ENCODE assay signal across 13 mouse cellular contexts in genomic region chr12:110777853-110778252, GRCm38 (mm10). TPM values are rescaled to one million over a fixed set of nuclear protein-coding genes. Genes with fewer than 3 reads are reported as not detected.
A peak's percentile ranks its signal among the peaks of the same experiment; 100 is the strongest.
DNase-seq lines count a peak whose midpoint lies in the region; ATAC-seq and TF ChIP-seq lines count a peak whose summit lies in the region.
"Had no signal": no experiment of that assay in that cellular context is flagged by ENCODE, and none has a peak within 500 bp of the region (broad histone marks: within the 10 kb centered on the region; RNA-seq: fewer than 3 reads in every experiment).

No protein-coding gene starts in this region.

- H3K27ac ChIP-seq in left cerebral cortex, adult 2 months = peak overlapping the region; percentile 6
- H3K27ac ChIP-seq in kidney, adult 2 months (ENCODE audit: insufficient read depth, low read depth, low read length) = no peak overlapping the region
- H3K27ac ChIP-seq: hindbrain, postnatal 0 days; lung, embryonic 15.5 days had no signal

- peaks cover 60% of the 10 kb centered on the region for H3K36me3 ChIP-seq in G1E (replicated peaks)
- no peaks in the 10 kb centered on the region for H3K36me3 ChIP-seq in kidney, adult 2 months (ENCODE audit: control insufficient read depth, insufficient read depth, low read length)

- no peak for TF ChIP-seq CTCF in left cerebral cortex, adult 2 months (IDR thresholded peaks at IDR 0.05)
- TF ChIP-seq CTCF in G1E (IDR thresholded peaks at IDR 0.05; ENCODE audit: low read depth, low read length) = no peak
- TF ChIP-seq CTCF in kidney, adult 2 months (conservative IDR thresholded peaks at IDR 0.05; ENCODE audit: insufficient read depth, insufficient read length, low read depth, low read length) = no peak

- no peak overlapping the region for H3K4me3 ChIP-seq in left cerebral cortex, adult 2 months
- no peak overlapping the region for H3K4me3 ChIP-seq in G1E (ENCODE audit: low read depth, low read length)
- H3K4me3 ChIP-seq in kidney, adult 2 months (ENCODE audit: insufficient read depth, low read depth, low read length) = no peak overlapping the region
- H3K4me3 ChIP-seq: lung, embryonic 15.5 days had no signal

- 71% methylated on average over 5 of the region's 5 CpGs for WGBS in kidney, adult 2 months

- no peaks in the 10 kb centered on the region for H3K9me3 ChIP-seq in G1E (replicated peaks)
- H3K9me3 ChIP-seq: lung, embryonic 15.5 days had no signal

- no peak for TF ChIP-seq POLR2A in kidney, adult 2 months (IDR thresholded peaks at IDR 0.05; ENCODE audit: low read depth, low read length)

- no peak for DNase-seq in left cerebral cortex, adult 2 months (ENCODE audit: extremely low spot score in 1 of 2, low spot score in 2 of 2)
- no peak for DNase-seq in left cerebral cortex, postnatal 25 days (ENCODE audit: low spot score in 2 of 2)
- DNase-seq in G1E (ENCODE audit: low spot score) = no peak
- DNase-seq in heart, adult 8-10 months (ENCODE audit: low spot score) = no peak
- DNase-seq in left cerebral cortex, adult 9 months (ENCODE audit: low spot score in 2 of 2) = no peak
- no peak for DNase-seq in kidney, adult 2 months
- DNase-seq: cerebellum, adult 8-10 months; heart, adult 11 months had no signal

- ATAC-seq in G1E (ENCODE audit: extremely low read depth, insufficient number of reproducible peaks, low FRiP score, poor library complexity, severe bottlenecking) = peak; percentile 15; the same call in 1 of the 2 replicates
- ATAC-seq in granulocyte monocyte progenitor cell, adult 5-6 weeks (replicated peaks; ENCODE audit: poor library complexity, severe bottlenecking) = peak; percentile 86
- peak; percentile 80 for ATAC-seq in neutrophil, adult 5-6 weeks (ENCODE audit: extremely low read depth, insufficient number of reproducible peaks, low FRiP score, poor library complexity, severe bottlenecking)
- ATAC-seq: hindbrain, postnatal 0 days; Patski had no signal

- intact Hi-C loops in left cerebral cortex, adult 2 months (cut with DNase I) = no loop called here
- intact Hi-C loops in left cerebral cortex, postnatal 25 days (cut with DNase I) = no loop called here

- no peaks in the 10 kb centered on the region for H3K27me3 ChIP-seq in G1E (ENCODE audit: insufficient read depth, low read length)
- H3K27me3 ChIP-seq in kidney, adult 2 months (replicated peaks; ENCODE audit: control insufficient read depth, insufficient read depth, low read length) = no peaks in the 10 kb centered on the region
- H3K27me3 ChIP-seq: lung, embryonic 15.5 days; Patski had no signal

- peaks cover 34% of the 10 kb centered on the region for H3K4me1 ChIP-seq in G1E (ENCODE audit: insufficient read depth, low read depth, low read length)
- H3K4me1 ChIP-seq in kidney, adult 2 months (ENCODE audit: control insufficient read depth, insufficient read depth, low read length) = peaks cover 7% of the 10 kb centered on the region; the same call in 1 of the 2 replicates

RNA-seq across cellular contexts. Expression of gene Wdr20, which starts 40.1 kb away (rescaled TPM):
- 10 to 100 TPM; 41.1 to 45.4 TPM for total RNA-seq in left cerebral cortex, adult 2 months (2021)
- total RNA-seq in left cerebral cortex, postnatal 25 days (2021) = 10 to 100 TPM; 38.8 to 44.3 TPM
- total RNA-seq in G1E (2014; fragmentation: Nextera tagmentation) = 28.5 and 36.9 TPM in 2 replicates
- 47.1 and 47.7 TPM in 2 replicates for total RNA-seq in G1E (2017)
- polyA plus RNA-seq in G1E (2012) = 8.1 and 16.4 TPM in 2 replicates
- 19.4 and 25.9 TPM in 2 replicates for total RNA-seq in granulocyte monocyte progenitor cell, adult 5-6 weeks (2014; fragmentation: Nextera tagmentation)
- 25.4 and 35.3 TPM in 2 replicates for total RNA-seq in granulocyte monocyte progenitor cell, adult 5-6 weeks (2017)
- 59.0 and 63.6 TPM in 2 replicates for total RNA-seq in neutrophil, adult 5-6 weeks (2017)
- 10 to 100 TPM; 30.9 to 36.7 (median 32.3) TPM for total RNA-seq in heart, adult 8-10 months (2022)
- 24.0 and 24.5 TPM in 2 replicates for polyA plus RNA-seq in kidney, adult 2 months (2012; rRNA removed)

Comparison
In these comparisons a context has a peak if more than half of its experiments do, and no peak if none do; other contexts are left out.
1. ATAC-seq: peak in every context shown above with its lines; median percentile 86 in granulocyte monocyte progenitor cell, adult 5-6 weeks; 80 in neutrophil, adult 5-6 weeks; 15 in G1E.